Mouse (Mus musculus): ENCODE results near the gene Chrdl2. TPM values are rescaled to one million over a fixed set of nuclear protein-coding genes. Genes with fewer than 3 reads are reported as not detected.

Chrdl2 gene
- total RNA-seq, 2 experiments from 2014 or later: 0.32 TPM; not detected in 1

DNA sequence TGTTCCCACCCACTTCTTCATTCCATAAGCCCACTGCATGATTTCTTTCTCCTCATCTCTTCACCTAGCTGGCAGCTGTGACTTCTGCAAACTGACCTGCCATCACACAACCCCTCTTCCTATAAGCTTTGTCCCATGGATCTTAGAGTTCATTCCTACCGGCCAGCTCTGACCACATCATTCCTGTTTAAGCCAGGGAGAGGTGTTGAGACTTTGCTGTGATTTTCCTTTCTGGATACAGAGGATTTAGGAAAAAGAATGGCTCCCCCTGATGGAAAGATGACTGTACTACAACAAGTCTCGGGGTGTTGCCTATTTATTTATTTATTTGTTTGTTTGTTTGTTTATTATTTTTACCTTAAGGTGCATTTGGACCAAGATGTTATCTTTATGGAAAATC lies 24.7 kb upstream of the Chrdl2 start:
- DNase-seq (ENCODE audit: low spot score in 2 of 2): peak in 1 of 2 experiments; percentile 59
- intact Hi-C loops (cut with DNase I): loop anchor here (5.0 kb wide), 1 partner anchor 54 kb away; no protein-coding TSS in a partner anchor

DNA sequence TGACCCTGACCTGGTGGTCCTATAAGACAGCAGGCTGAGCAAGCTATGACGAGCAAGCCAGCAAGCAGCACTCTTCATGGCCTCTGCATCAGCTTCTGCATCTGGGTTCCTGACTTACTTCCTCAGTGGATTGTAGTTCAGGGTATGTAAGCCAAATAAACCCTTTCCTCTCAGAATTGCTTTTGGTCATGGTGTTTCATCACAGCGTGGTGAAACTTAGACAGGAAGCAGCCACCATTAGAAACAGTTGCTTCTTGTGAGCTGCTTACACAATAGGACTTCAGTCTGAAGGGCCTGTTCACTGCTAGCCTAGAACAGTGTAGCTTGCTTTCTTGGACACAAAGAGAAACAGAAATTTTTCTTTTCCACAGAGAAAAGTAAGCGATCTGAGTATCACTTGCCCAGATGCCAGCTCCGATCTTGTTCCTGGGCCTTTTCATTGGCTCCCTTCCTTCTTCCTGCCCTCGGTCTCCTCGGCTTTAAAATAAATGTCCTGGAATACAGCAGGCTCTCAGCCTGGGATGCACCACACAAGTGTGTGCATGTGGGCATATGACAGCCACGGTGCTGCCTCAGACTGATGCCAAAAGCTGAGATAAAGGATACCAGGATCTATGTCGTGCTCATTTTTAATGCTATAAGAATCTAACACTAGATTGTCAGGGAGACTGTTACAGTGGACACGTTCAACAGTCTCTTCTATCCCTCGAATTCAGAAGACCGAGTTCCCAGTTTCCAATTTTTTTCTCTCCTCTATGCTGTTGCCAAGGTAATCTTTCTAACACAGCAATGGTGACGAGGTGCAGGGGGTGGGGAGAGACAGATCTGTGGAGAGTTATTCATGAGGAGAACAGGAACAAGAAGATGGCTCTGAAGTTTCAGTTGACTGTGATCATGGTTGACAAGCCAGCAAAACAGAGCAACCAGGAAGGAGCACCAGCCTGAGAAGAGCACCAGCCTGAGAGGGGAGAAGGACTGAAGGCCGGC lies 23.4 kb upstream of the Chrdl2 start:
- peak; percentile 58 to 85 for DNase-seq (ENCODE audit: low spot score in 2 of 2)
- intact Hi-C loops (cut with DNase I): loop anchor here (5.0 kb wide), 1 partner anchor 55 kb away; no protein-coding TSS in a partner anchor

DNA sequence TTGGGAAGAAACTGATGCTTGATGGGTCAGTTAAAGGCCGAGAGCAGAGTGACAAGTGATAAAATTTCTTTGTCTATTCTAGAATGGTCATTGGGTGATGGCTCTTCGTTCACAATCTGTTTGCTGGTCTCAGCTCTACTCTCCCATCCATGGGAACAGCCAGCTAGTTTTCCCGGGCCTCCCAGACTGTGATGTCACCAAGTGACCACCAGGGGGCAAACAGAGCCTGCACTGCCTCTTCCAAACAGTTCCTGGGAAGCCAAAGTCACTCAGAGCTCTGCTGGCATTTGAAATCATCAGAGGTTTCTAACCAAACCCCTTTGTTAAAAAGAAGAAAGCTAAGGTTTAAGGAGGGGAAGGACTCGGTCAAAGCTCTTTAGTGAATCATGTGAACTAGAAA lies 17.2 kb upstream of the Chrdl2 start:
- intact Hi-C loops (cut with DNase I): loop anchor here (1.0 to 5.0 kb wide), 2 partner anchors 120 to 199 kb away; no protein-coding TSS in a partner anchor
- DNase-seq (ENCODE audit: low spot score in 2 of 2): peak; percentile 83 to 85

DNA sequence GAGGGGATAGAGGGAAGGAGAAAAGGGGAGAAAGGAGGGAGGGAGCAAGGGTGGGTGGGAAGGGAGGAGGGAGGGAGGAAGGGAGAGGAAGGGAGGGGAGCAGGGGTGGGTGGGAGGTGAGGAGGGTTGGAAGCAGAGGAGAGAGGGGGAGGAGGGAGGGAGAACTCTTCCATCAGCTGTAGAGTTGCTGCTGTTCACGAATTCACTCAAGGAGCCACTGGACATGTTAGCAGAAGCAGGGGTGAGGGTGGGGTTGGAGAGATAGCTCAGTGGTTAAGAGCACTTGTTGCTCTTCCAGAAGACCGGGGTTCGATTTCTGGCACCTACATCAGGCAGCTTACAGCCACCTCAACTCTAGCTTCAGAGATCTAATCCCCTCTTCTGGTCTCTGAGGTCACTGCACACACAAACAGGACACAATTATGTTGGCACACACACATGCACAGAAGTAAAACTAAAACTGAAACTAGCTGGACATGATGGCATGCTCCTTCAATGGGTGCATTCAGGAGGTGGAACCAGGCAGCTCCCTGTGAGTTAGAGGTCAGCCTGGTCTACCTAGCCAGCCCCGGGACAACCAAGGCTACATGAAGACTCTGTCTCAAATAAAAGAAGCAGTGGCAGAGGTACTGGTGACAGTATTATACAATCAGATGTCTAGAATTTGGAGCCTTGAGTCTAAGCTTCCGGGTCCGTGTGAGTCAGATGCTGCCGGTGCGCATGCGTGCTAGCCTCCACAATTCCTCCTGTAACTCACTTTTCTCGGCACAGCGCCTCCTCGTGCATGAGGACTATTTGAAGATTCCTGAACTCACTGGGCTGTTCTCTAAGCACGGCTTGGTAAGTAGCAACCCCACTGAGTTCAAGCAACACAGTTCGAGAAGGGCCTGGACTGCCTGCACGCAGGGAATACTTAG lies 15.9 kb upstream of the Chrdl2 start:
- DNase-seq (ENCODE audit: low spot score in 2 of 2): peak in 1 of 2 experiments; percentile 57
- intact Hi-C loops (cut with DNase I): loop anchor here (5.0 kb wide), 1 partner anchor 197 kb away; no protein-coding TSS in a partner anchor

DNA sequence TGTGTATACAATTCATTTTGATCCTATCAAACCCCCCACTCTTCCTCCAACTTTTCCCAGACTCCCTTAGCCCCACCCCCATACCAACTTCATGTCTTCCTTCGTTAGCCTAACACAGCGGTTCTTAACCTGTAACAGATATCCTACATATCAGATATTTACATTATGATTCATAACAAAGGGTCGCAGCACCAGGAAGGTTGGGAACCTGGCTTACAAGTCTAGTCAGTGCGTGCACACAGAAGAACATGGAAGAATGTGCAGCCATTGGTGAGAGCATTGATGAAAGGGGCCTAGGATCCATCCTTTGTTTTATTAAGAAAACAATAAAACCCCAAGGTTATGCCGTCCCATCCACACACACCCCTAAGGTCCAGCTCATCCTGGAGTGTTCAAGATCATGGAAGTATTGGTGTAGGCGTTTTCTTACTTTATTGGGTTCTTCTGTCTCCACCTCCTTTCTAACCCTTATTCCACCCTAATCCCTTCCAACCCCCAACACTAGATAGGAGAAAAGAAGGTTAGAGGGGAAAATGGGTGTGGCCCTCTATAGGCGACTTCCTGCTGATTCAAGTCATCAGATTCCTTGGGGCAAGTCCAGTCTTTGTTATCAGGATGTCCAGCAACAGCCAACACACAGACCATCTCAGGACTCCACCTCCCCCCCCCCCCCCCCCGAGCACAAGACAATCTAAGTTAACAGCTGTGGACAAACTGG lies 14.8 kb upstream of the Chrdl2 start:
- intact Hi-C loops (cut with DNase I): no loop called here
- DNase-seq (ENCODE audit: low spot score in 2 of 2): no peak

DNA sequence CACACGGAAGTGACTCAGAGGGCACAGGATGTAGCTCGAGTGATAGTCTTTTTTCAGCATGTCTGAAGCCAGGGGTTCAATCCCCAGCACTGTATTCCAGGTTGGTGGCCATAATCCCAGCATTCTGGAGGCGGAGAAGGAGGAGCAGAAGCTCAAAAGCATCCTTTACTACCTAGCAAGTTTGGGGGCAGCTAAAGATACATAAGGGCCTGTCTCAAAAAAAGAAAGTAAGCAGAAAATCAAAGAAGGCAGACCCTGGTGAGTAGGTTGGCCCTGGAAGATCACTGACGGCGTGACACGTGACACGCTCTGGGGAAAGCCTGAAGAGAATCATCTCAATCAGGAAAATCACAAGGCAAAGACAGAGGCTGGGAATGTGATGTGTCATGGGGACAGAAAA lies 12.8 kb upstream of the Chrdl2 start:
- intact Hi-C loops (cut with DNase I): no loop called here
- no peak for DNase-seq (ENCODE audit: low spot score in 2 of 2)

DNA sequence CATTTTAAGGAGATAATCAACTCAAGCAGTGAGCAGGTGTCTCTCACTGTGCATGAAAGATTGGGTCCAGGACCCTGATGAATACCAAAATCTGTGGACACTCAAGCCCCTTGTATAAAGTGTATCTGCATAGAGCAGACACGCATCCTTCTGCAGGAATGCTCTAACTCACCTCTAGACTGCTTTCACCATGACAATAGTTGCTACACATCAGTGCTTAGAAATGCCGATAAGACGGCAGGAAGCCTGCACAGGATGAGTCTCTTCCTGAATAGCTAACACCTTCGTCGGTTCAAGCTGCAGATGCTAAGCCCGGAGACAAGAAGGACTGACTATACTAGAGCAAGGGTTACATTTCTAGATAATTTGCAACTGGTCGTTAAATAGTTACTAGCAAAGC lies 10.8 kb upstream of the Chrdl2 start:
- intact Hi-C loops (cut with DNase I): no loop called here
- DNase-seq (ENCODE audit: low spot score in 2 of 2): no peak

DNA sequence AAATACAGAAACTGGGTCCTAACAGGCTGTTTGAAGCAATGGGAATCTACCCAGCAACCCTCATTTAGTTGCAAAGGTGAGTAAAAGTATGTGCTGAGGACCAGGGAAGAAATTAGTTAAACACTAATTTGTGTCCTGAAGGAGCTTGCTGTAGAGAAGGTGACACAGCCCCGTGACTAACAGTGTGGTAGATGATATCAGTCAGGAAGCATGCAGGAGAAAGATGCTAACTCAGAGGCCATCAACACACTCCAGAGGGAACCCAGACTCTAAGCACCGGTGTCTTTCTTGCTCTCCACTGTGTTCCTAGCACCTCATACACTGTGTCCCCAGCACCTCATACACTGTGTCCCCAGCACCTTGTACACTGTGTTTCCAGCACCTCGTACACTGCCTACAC lies 7.3 kb upstream of the Chrdl2 start:
- intact Hi-C loops (cut with DNase I): no loop called here
- DNase-seq (ENCODE audit: low spot score in 2 of 2): no peak

DNA sequence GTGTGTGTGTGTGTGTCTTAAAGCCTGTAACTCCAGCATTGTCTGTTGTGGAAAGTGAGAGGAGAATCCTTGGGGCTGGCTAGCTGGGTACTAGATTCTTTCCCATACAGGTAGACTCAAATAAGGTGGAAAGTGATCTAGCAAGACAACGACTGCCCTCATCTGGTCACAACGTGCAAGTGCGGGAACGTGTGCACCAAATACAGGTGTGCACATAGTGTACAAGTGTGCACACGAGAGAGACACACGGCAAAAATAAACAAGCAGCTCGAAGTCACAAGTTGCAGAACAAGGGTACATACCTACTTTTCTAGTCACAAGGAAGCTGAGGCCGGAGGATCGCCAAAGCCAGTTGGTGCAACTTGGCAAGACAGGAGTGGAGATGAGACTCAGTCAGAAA lies 2.2 kb upstream of the Chrdl2 start:
- intact Hi-C loops (cut with DNase I): no loop called here
- DNase-seq (ENCODE audit: low spot score in 2 of 2): peak in 1 of 2 experiments; percentile 29

DNA sequence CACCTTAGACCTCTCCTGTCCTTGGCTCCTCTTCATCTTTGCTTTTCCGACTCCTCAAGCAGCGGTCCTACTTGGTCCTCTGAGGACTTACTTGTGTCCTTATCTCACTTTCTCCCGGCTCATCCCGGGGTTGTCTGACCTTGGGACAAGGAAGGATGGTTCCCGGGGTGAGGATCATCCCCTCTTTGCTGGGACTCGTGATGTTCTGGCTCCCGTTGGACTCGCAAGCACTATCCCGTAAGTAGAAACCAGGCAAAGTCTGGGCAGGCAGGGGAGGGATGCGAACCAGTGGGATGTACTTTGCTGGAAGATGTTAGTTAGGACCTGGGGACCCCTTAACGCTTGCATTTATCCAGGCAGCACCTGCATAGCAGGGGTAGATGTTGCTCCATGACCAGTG lies 439 bp downstream of the Chrdl2 start:
- DNase-seq (ENCODE audit: low spot score in 2 of 2): no peak
- intact Hi-C loops (cut with DNase I): loop anchor here (5.0 kb wide), 1 partner anchor 101 kb away; no protein-coding TSS in a partner anchor

DNA sequence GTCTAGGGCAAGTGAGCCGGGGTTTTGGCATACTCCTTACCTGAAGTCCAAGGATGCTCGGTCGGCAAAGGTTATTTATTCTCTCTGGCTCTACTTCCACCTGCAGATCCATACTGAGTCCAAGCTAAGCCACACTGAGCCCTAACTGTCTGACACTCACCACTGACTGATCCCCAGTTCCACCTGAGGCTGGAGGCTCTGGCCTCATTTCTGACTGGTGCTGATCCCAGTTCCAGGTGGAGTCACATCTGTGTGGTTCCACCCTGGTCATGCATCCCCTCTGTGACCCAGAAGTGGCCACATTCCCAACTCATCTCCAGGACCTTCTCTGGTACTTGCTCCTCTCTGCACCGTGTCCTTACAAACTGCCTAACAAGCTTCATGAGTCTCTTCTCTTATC lies 2.8 kb downstream of the Chrdl2 start:
- intact Hi-C loops (cut with DNase I): loop anchor here (5.0 kb wide), 1 partner anchor 99 kb away; no protein-coding TSS in a partner anchor

DNA sequence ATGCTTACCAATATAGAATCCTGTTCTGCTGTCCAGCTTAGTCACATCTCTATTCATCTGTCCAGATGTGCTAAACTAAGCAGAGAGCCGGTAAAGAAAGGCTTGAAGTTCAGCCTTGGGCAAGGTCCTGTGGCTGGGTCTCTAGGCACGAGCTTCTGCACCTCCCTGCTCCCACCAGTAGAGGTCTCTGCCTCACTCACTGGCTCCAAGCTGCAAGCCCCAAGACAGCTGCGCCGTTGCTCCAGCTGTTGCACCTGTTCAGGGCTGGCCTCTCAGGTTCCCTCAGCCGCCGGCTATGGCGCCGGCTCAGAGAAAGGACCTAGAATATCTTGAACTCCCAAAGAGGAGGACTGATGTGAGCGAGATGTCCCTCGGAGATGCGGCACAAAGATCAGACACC lies 3.7 kb downstream of the Chrdl2 start:
- intact Hi-C loops (cut with DNase I): loop anchor here (5.0 kb wide), 1 partner anchor 98 kb away; no protein-coding TSS in a partner anchor
- peak; percentile 51 to 73 for DNase-seq (ENCODE audit: low spot score in 2 of 2)

More for the DNA sequence above, 2.8 kb downstream of the Chrdl2 start:
- no peak for DNase-seq (ENCODE audit: low spot score in 2 of 2)

DNA sequence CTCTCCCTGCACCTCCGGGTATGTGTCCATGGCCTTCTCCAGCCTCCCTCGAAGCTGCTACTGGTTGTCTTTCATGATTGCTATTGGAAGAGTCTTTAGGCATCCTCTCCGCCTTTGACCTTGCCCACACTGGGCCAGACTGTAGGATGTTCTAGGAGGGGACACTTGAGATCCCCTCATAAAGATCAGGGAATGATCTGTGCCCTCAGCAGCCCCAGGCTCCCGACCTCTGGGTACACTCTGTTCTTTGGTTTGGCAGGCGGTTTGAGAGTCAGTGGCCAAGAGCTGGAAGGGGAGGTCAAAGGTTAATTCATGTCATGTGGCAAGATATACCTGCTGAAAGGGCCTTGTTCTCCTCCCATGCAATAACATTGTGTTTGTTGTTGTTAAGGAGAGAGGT lies 4.7 kb downstream of the Chrdl2 start:
- intact Hi-C loops (cut with DNase I): no loop called here
- no peak for DNase-seq (ENCODE audit: low spot score in 2 of 2)

DNA sequence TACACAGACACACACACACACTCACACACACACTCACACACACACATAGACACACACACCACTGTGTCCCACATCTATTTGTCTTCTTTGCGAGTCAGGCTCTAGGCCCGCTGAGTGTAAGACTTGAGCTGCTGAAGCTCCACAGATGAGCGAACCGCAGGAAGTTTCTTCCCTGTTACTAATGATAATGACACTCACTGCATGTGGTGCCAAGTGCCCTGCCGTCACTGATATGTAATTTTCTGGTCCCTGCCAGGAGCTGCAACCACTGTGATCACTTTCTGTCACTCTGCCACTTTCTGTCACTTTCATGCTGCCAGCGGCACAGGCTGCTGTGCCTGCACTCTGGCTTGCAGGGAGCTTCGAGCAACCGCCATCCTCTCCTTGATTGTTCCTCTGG lies 6.1 kb downstream of the Chrdl2 start:
- intact Hi-C loops (cut with DNase I): no loop called here
- no peak for DNase-seq (ENCODE audit: low spot score in 2 of 2)

DNA sequence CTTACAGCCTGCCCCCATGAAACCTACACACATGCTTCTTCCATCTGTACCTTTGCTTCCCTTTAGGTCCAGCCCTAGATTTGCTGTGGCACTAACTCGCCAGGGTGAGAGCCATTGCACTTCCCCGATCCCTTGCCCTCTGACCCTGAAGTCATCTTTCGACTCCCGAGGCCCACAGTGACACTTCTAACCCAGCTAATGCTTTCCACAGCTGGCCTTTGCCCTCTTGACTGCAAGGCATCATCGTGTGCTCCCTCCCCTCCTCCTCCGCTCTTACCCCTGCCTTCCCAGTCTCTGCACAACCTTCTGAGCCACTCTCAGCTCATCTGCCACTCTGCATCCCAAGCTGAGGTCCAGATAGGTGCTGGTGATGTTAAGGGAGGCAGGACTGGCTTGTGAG lies 6.5 kb downstream of the Chrdl2 start:
- no peak for DNase-seq (ENCODE audit: low spot score in 2 of 2)
- intact Hi-C loops (cut with DNase I): no loop called here

DNA sequence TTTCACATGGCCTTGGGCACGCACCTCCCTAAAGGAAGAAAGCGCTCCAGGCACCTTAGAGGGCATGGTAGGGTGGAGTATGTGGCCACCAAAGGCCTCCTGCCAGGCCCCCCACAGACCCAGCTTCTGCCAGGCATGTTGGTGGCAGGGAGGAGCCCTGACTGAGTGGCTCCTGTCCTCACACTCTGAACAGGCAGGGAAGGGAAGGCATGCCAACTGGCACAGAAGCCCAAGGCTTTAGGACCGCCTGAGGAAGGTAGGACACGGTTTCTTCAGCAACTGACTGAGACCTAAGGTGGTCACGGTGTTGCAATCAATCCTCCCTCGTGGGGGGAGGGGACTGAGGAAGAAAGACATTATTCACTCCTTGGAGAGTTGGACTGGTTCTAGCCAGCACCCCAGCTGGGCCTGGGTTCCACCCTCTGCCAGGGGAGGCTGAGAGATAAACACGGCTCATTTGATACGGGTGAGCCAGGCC lies 8.2 kb downstream of the Chrdl2 start:
- DNase-seq (ENCODE audit: low spot score in 2 of 2): no peak
- intact Hi-C loops (cut with DNase I): no loop called here

DNA sequence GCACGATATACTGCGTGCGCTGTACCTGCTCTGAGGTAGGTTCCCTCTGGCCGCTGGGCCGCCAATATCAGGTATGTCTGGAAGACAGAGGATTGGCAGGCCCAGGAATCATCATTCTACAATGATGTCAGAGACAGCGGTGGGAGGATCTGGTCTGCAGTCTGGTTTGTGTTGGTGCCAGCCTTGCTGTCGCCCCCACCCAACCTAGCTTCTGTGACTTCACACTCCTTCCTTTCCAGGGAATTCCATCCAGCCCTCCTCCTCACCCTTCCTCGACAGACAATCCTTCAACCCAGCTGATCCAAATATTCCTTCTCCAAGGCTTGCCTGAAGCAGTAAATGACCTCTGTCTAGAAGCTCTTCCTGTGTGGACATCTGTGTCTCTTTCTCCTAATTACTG lies 11.1 kb downstream of the Chrdl2 start:
- DNase-seq (ENCODE audit: low spot score in 2 of 2): no peak
- intact Hi-C loops (cut with DNase I): no loop called here

DNA sequence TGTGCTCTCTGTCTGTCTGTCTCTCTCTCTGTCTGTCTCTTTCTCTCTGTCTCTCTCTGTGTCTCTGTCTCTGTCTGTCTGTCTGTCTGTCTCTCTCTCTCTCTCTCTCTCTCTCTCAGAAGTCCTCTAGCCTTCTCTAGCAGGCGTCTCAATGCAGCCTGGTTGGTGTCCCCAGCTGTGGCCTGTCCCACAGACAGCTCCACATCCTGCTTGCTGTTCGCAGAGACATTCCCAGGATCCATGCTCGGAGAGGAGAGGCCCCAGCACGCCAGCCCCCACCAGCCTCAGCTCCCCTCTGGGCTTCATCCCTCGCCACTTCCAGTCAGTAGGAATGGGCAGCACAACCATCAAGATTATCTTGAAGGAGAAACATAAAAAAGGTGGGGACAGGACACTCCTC lies 21.4 kb downstream of the Chrdl2 start:
- intact Hi-C loops (cut with DNase I): no loop called here
- DNase-seq (ENCODE audit: low spot score in 2 of 2): no peak

DNA sequence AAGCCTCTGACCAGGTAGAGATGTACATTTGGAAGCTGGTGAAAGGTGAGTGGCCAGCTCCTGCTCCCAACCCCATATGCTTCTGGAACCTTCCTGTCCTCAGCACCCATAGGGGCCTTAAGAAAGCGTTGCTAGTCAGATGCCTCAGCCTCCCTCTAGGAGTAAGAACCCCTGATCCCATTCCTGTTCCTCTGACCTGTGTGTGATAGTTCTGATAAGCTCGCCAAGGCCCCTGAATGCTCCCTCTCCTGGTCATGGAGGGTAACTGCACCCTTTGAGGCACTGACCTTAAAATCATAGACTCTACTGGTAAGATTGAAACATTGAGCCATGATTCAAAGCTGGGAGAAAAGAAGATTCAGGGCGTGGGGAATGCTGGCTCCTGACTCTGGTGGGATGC lies 23.3 kb downstream of the Chrdl2 start:
- intact Hi-C loops (cut with DNase I): no loop called here
- no peak for DNase-seq (ENCODE audit: low spot score in 2 of 2)

Measured in left cerebral cortex, postnatal 14 days (tissue).